Mouse (Mus musculus) stomach, postnatal 0 days (tissue): ENCODE measurements at regions not wholly inside any gene's neighbourhood (a gene's known extent, or its start where the extent isn't known, plus 50 kb on each side); places are given as distances from the start of the nearest gene placed in this dataset.

ENCODE experiments used
- ATAC-seq: fragments of 200-750 bp; cut with Nextera tagmentation; 2 replicates; pipeline ENCODE4 v1.8.0; 2017; ENCODE audit not compliant: low FRiP score, low TSS enrichment
- DNase-seq: peaks from one replicate; pipeline ENCODE4 v3.0.0-alpha.2; 2016; ENCODE audit warnings: low spot score
- H3K27ac ChIP-seq: fragments of 300-500 bp; sonication (generic); replicated peaks from 2 replicates; pipeline ENCODE4 v1.5.1; 2014; ENCODE audit warnings: mild to moderate bottlenecking, control low read depth
- H3K27me3 ChIP-seq: fragments of 300-500 bp; sonication (generic); 2 replicates; pipeline ENCODE4 v1.6.1; 2014; ENCODE audit warnings: low read length; ENCODE audit not compliant: control insufficient read depth, insufficient read depth
- H3K36me3 ChIP-seq: fragments of 300-500 bp; sonication (generic); 2 replicates; pipeline ENCODE4 v1.6.1; 2014; ENCODE audit warnings: low read length, mixed read lengths; ENCODE audit not compliant: control insufficient read depth, insufficient read depth
- H3K4me1 ChIP-seq: fragments of 300-500 bp; sonication (generic); replicated peaks from 2 replicates; pipeline ENCODE4 v1.6.1; 2014; ENCODE audit warnings: antibody characterized with exemption; ENCODE audit not compliant: control insufficient read depth, insufficient read depth
- H3K4me2 ChIP-seq: fragments of 300-500 bp; sonication (generic); replicated peaks from 2 replicates; pipeline ENCODE4 v1.6.1; 2014; ENCODE audit warnings: low read depth, mild to moderate bottlenecking, control low read depth, moderate library complexity
- H3K4me3 ChIP-seq: fragments of 300-500 bp; sonication (generic); 2 replicates; pipeline ENCODE4 v1.5.1; 2014; ENCODE audit warnings: low read depth, low read length, control low read depth
- H3K9ac ChIP-seq: fragments of 300-500 bp; sonication (generic); 2 replicates; pipeline ENCODE4 v1.6.1; 2014; ENCODE audit warnings: mild to moderate bottlenecking, low read length, control low read depth, mixed read lengths
- H3K9me3 ChIP-seq: fragments of 300-500 bp; sonication (generic); 2 replicates; pipeline ENCODE4 v1.6.1; 2016; ENCODE audit warnings: low read length; ENCODE audit not compliant: control insufficient read depth
- CTCF ChIP-seq: IDR thresholded peaks from 2 replicates; pipeline ENCODE4 v1.5.1; 2016; ENCODE audit warnings: antibody characterized with exemption, low read depth, mild to moderate bottlenecking, moderate library complexity
- EP300 ChIP-seq: optimal IDR thresholded peaks from 2 replicates; pipeline ENCODE3; 2016; ENCODE audit warnings: antibody characterized with exemption
- WGBS: fragments of 180-500 bp; shearing (Covaris S2); extraction: QIAGEN DNeasy Blood & Tissue Kit; methylation state at CpG from one replicate; pipeline ENCODE4 v1.1.7; 2014; 5-methylcytosine and 5-hydroxymethylcytosine counted together

DNA sequence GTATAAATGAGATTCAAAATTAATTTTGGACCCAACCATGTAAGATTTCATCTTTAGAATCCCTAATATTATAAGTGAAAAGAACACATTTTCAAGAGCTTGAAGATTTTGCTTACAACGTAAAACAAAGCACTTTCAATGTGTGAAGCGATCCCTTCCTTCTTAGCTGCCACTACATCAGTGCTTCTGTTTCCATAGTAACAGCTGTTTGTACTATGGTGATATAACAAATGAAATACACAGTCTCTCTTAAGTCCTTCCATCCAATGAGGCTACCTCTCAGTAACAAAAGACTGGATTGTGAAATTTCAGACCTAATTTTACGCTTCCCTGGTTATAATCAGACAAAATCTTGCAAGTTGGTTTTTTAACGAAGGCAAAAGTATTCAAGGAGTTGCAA is 364.0 kb downstream of the 1700129C05Rik start:
- Histone ChIP-seq H3K9ac (no peak overlapping the region), H3K4me1 (no peaks in the 10 kb centered on the region), H3K27me3 (no peaks in the 10 kb centered on the region), H3K4me2 (no peak overlapping the region), H3K4me3 (no peak overlapping the region), H3K36me3 (no peaks in the 10 kb centered on the region), H3K27ac (no peak overlapping the region), H3K9me3 (no peaks in the 10 kb centered on the region)
- ATAC-seq (no peak), DNase-seq (no peak)
- no peak for TF ChIP-seq EP300
- no peak for TF ChIP-seq CTCF
- 74% methylated on average over 4 of the region's 4 CpGs for WGBS

DNA sequence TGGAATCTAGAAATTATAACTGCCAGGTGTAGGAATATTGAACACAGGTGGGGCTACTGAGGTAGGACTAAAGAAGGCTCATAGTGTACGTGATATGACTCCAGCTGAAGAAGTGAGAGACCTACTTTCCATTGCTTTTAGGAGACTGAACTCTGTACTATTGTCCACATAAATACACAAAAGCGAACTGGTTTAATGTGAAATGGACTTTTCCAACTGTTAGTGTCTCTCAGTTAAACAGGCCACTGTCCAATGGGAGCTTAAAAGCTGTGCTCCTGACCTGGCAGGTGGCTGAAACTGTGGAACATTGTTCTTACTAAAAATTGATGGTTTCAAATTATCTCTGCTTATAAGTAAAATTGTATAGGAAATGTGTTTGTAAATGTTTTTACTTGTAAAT is 381.4 kb downstream of the 1700129C05Rik start:
- H3K27ac ChIP-seq = no peak overlapping the region
- WGBS = 88% methylated on average over 2 of the region's 2 CpGs
- H3K36me3 ChIP-seq = no peaks in the 10 kb centered on the region
- no peaks in the 10 kb centered on the region for H3K27me3 ChIP-seq
- no peak overlapping the region for H3K9ac ChIP-seq
- no peak overlapping the region for H3K4me3 ChIP-seq
- no peaks in the 10 kb centered on the region for H3K9me3 ChIP-seq
- DNase-seq = no peak
- H3K4me2 ChIP-seq = no peak overlapping the region
- no peaks in the 10 kb centered on the region for H3K4me1 ChIP-seq
- TF ChIP-seq CTCF (no peak), EP300 (no peak)
- no peak for ATAC-seq

DNA sequence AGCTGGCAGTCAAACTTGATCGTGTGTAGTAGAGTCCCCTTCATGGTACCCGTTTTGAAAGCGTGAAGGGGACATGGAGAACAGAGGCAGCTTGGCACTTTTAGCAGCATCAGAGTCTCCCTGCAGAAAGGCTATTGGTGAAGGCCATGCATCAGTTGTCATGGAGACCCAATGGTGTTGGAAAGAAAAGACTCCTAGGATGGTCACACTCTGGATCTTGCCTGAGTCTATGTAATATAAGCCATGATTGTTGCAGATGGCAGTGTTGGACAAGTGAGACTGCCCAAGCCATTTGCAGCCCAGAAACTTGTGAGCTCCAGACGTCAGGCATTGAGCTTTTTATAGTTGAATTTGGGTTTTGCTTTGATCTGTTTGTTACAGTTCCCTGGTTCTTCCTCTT is 382.9 kb downstream of the 1700129C05Rik start:
- H3K27ac ChIP-seq = no peak overlapping the region
- DNase-seq = no peak
- H3K4me1 ChIP-seq = no peaks in the 10 kb centered on the region
- H3K4me2 ChIP-seq = no peak overlapping the region
- ATAC-seq = no peak
- no peak overlapping the region for H3K4me3 ChIP-seq
- H3K27me3 ChIP-seq = no peaks in the 10 kb centered on the region
- H3K9me3 ChIP-seq = no peaks in the 10 kb centered on the region
- WGBS = 89% methylated on average over 4 of the region's 4 CpGs
- no peaks in the 10 kb centered on the region for H3K36me3 ChIP-seq
- no peak overlapping the region for H3K9ac ChIP-seq
- TF ChIP-seq EP300 (no peak), CTCF (no peak)

- no peak overlapping the region for H3K9ac ChIP-seq
- H3K27ac ChIP-seq = no peak overlapping the region
- no peaks in the 10 kb centered on the region for H3K27me3 ChIP-seq
- 78% methylated on average over 7 of the region's 7 CpGs for WGBS
- no peak overlapping the region for H3K4me3 ChIP-seq
- DNase-seq (no peak), ATAC-seq (no peak)
- no peaks in the 10 kb centered on the region for H3K9me3 ChIP-seq
- no peak overlapping the region for H3K4me2 ChIP-seq
- H3K36me3 ChIP-seq = no peaks in the 10 kb centered on the region
- TF ChIP-seq EP300 = no peak
- TF ChIP-seq CTCF = no peak
- H3K4me1 ChIP-seq = no peaks in the 10 kb centered on the region
Observed at GRCm38 (mm10) chr14:58753781-58754180, 388.9 kb downstream of the 1700129C05Rik start.

DNA sequence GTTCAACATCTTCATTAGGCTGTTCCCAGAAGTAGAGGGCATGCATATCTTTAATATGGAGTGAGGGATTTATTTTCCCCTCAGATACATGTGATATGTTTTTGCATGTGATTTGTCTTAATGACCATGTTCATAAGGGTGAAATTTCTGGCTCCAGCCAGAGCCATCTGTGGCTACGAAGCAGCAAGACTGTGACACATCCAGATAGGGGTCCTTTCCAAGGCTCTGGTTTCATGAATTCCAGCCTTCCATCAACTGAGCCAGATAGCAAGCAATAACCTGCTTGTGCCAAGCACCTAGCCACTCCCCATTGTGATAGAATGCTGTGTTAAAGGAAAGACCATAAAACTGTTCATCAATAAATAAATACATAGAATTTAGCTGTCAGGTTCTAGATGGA is 389.6 kb downstream of the 1700129C05Rik start:
- Histone ChIP-seq H3K4me2 (no peak overlapping the region), H3K9ac (no peak overlapping the region), H3K36me3 (no peaks in the 10 kb centered on the region), H3K4me1 (no peaks in the 10 kb centered on the region), H3K4me3 (no peak overlapping the region), H3K9me3 (no peaks in the 10 kb centered on the region), H3K27me3 (no peaks in the 10 kb centered on the region), H3K27ac (no peak overlapping the region)
- 77% methylated on average over 1 of the region's 1 CpGs for WGBS
- TF ChIP-seq EP300 (no peak), CTCF (no peak)
- no peak for DNase-seq
- ATAC-seq = no peak

DNA sequence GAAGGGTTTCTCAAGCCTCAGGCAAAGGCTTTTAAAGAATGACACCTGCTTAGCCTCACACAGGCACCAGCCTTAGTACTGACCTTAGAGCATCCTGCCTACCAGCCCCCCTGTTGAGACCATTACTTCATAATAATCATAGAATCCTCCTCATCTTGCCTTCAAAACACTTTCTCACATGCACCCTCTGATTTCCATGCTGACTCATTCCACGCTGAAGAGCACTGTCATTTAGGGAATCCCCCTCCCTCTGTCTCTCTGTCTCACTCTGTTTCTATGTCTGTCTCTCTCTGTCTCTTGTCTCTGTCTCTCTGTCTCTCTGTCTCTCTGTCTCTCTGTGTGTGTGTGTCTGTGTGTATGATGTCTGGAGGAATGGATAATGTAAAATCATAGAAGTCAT is 416.3 kb downstream of the 1700129C05Rik start:
- ATAC-seq = no peak
- Histone ChIP-seq H3K4me2 (no peak overlapping the region), H3K9me3 (no peaks in the 10 kb centered on the region), H3K9ac (no peak overlapping the region), H3K36me3 (no peaks in the 10 kb centered on the region), H3K27ac (no peak overlapping the region), H3K27me3 (no peaks in the 10 kb centered on the region), H3K4me1 (no peaks in the 10 kb centered on the region), H3K4me3 (no peak overlapping the region)
- TF ChIP-seq CTCF = no peak
- no peak for TF ChIP-seq EP300
- 67% methylated on average over 1 of the region's 1 CpGs for WGBS
- DNase-seq = no peak

DNA sequence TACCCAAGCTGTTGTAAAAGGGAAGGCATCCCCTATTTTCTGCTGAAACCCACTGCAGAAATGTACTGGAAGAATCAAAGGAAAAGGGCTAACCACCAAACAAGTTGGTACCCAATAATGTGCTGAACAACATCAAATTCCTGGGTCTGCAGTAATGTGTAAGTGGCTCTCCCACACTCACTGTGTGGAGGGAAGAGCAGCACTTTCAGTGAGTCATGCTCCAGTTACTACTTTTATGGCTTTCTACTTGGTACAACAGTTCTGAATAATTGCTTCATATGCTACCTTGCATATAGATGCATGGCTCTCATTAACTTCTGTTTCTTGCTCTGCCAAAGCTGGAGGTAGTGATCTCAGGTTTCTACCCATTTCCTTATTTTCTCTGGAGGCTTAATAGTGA is 427.8 kb downstream of the 1700129C05Rik start:
- TF ChIP-seq EP300 (no peak), CTCF (no peak)
- DNase-seq (no peak), ATAC-seq (no peak)
- Histone ChIP-seq H3K36me3 (no peaks in the 10 kb centered on the region), H3K27ac (no peak overlapping the region), H3K4me1 (no peaks in the 10 kb centered on the region), H3K4me2 (no peak overlapping the region), H3K4me3 (no peak overlapping the region), H3K27me3 (no peaks in the 10 kb centered on the region), H3K9me3 (no peaks in the 10 kb centered on the region), H3K9ac (no peak overlapping the region)
